Mouse (Mus musculus) liver, embryonic 11.5 days (tissue): ENCODE measurements around the gene Parva. TPM values are rescaled to one million over a fixed set of nuclear protein-coding genes. Genes with fewer than 3 reads are reported as not detected.

ENCODE experiments used
- ATAC-seq: fragments of 200-750 bp; cut with Nextera tagmentation; replicated peaks from 2 replicates; pipeline ENCODE4 v1.8.0; 2017; ENCODE audit warnings: moderate number of reproducible peaks, mild to moderate bottlenecking, moderate TSS enrichment, moderate library complexity; ENCODE audit not compliant: low FRiP score
- DNase-seq: peaks from one replicate; pipeline ENCODE4 v3.0.0-alpha.2; 2017; ENCODE audit warnings: low spot score
- H3K27ac ChIP-seq: fragments of 300-500 bp; sonication (generic); 2 replicates; pipeline ENCODE4 v1.5.1; 2014; ENCODE audit warnings: mild to moderate bottlenecking, low read depth, low read length, control low read depth
- H3K27me3 ChIP-seq: fragments of 300-500 bp; sonication (generic); replicated peaks from 2 replicates; pipeline ENCODE4 v1.6.1; 2014; ENCODE audit warnings: low read length, mixed read lengths; ENCODE audit not compliant: control insufficient read depth, insufficient read depth
- H3K36me3 ChIP-seq: fragments of 300-500 bp; sonication (generic); 2 replicates; pipeline ENCODE4 v1.6.1; 2014; ENCODE audit warnings: mild to moderate bottlenecking, low read length, moderate library complexity, mixed read lengths; ENCODE audit not compliant: control insufficient read depth, insufficient read depth
- H3K4me1 ChIP-seq: fragments of 300-500 bp; sonication (generic); replicated peaks from 2 replicates; pipeline ENCODE4 v1.6.1; 2014; ENCODE audit warnings: low read length, mixed read lengths; ENCODE audit not compliant: control insufficient read depth, insufficient read depth
- H3K4me2 ChIP-seq: fragments of 300-500 bp; sonication (generic); 2 replicates; pipeline ENCODE4 v1.6.1; 2014; ENCODE audit warnings: mild to moderate bottlenecking, control low read depth, moderate library complexity
- H3K4me3 ChIP-seq: fragments of 300-500 bp; sonication (generic); 2 replicates; pipeline ENCODE4 v1.5.1; 2014; ENCODE audit warnings: low read depth, low read length, control low read depth
- H3K9ac ChIP-seq: fragments of 300-500 bp; sonication (generic); 2 replicates; pipeline ENCODE4 v1.6.1; 2014; ENCODE audit warnings: low read depth, low read length, control low read depth
- H3K9me3 ChIP-seq: fragments of 300-500 bp; sonication (generic); 2 replicates; pipeline ENCODE4 v1.6.1; 2016; ENCODE audit warnings: low read length, inconsistent platforms, mixed read lengths; ENCODE audit not compliant: control insufficient read depth
- WGBS: fragments of 180-500 bp; shearing (Covaris S2); extraction: QIAGEN DNeasy Blood & Tissue Kit; methylation state at CpG from one replicate; pipeline ENCODE4 v1.1.7; 2014; 5-methylcytosine and 5-hydroxymethylcytosine counted together
- polyA plus RNA-seq: library from polyadenylated mRNA; unstranded; fragments of >200 nt; fragmentation: Nextera tagmentation; extraction: Ambion mirVana; gene quantifications from 2 replicates; pipeline ENCODE4 v1.2.1, GENCODE M21; 2014

Parva gene
- polyA plus RNA-seq, 1 experiment from 2014 or later: 24.3 TPM

GRCm38 (mm10) chr7:112496921-112497320 lies 69.6 kb downstream of the Parva start:
- Histone ChIP-seq H3K9ac (no peak overlapping the region), H3K4me2 (no peak overlapping the region), H3K27me3 (no peaks in the 10 kb centered on the region), H3K4me1 (peaks cover 11% of the 10 kb centered on the region), H3K27ac (no peak overlapping the region), H3K4me3 (no peak overlapping the region), H3K36me3 (no peaks in the 10 kb centered on the region), H3K9me3 (no peaks in the 10 kb centered on the region)
- DNase-seq (no peak), ATAC-seq (no peak)
- 63% methylated on average over 7 of the region's 7 CpGs for WGBS

- Histone ChIP-seq H3K9ac (no peak overlapping the region), H3K4me2 (no peak overlapping the region), H3K27ac (no peak overlapping the region), H3K4me3 (no peak overlapping the region), H3K36me3 (no peaks in the 10 kb centered on the region), H3K27me3 (no peaks in the 10 kb centered on the region), H3K9me3 (no peaks in the 10 kb centered on the region), H3K4me1 (peaks cover 11% of the 10 kb centered on the region)
- WGBS: 53% methylated on average over 9 of the region's 9 CpGs
- ATAC-seq (no peak), DNase-seq (no peak)
Measured at GRCm38 (mm10) chr7:112498591-112499301, 71.4 kb downstream of the Parva start.

- Histone ChIP-seq H3K9ac (no peak overlapping the region), H3K4me3 (no peak overlapping the region), H3K27ac (no peak overlapping the region), H3K36me3 (no peaks in the 10 kb centered on the region), H3K9me3 (no peaks in the 10 kb centered on the region), H3K4me2 (no peak overlapping the region), H3K4me1 (peaks cover 11% of the 10 kb centered on the region), H3K27me3 (no peaks in the 10 kb centered on the region)
- WGBS: 54% methylated on average over 10 of the region's 10 CpGs
- DNase-seq (no peak), ATAC-seq (no peak)
Measured at GRCm38 (mm10) chr7:112499453-112500133, 72.3 kb downstream of the Parva start.

- no peaks in the 10 kb centered on the region for H3K27me3 ChIP-seq
- no peak for DNase-seq
- WGBS: 20% methylated on average over 7 of the region's 7 CpGs
- H3K9ac ChIP-seq: no peak overlapping the region
- no peaks in the 10 kb centered on the region for H3K36me3 ChIP-seq
- H3K27ac ChIP-seq: no peak overlapping the region
- H3K4me3 ChIP-seq: no peak overlapping the region
- H3K4me2 ChIP-seq: no peak overlapping the region
- peaks cover 11% of the 10 kb centered on the region for H3K4me1 ChIP-seq
- H3K9me3 ChIP-seq: no peaks in the 10 kb centered on the region
- ATAC-seq: no peak
Measured at GRCm38 (mm10) chr7:112500134-112500490, 72.8 kb downstream of the Parva start.

- no peaks in the 10 kb centered on the region for H3K27me3 ChIP-seq
- ATAC-seq (no peak), DNase-seq (no peak)
- H3K9ac ChIP-seq: no peak overlapping the region
- no peak overlapping the region for H3K27ac ChIP-seq
- no peaks in the 10 kb centered on the region for H3K36me3 ChIP-seq
- H3K4me1 ChIP-seq: peaks cover 5% of the 10 kb centered on the region
- WGBS: 38% methylated on average over 17 of the region's 18 CpGs
- no peak overlapping the region for H3K4me3 ChIP-seq
- H3K4me2 ChIP-seq: no peak overlapping the region
- H3K9me3 ChIP-seq: no peaks in the 10 kb centered on the region
Measured at GRCm38 (mm10) chr7:112502050-112502809, 74.9 kb downstream of the Parva start.

DNA sequence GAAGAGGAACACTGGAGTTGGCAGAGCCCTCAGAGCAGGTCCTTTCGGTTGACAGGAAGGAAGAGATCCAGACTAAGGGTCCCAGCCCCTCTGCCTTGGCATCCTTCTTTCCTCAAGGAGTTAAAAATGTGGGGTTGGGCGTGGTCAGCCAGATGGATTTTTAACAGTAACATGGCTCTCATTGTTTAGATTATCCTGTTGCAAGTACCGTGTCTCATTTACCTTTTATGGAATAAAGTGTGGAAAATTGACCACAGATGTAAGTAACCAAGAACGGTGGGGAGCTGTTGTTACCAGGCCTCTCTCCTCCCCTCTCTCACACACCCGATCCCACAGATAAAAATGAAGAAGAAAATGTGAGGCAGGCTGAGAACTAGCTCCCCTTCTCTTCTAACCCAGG lies 75.5 kb downstream of the Parva start:
- DNase-seq (no peak), ATAC-seq (no peak)
- Histone ChIP-seq H3K4me2 (no peak overlapping the region), H3K27me3 (no peaks in the 10 kb centered on the region), H3K9ac (no peak overlapping the region), H3K4me1 (peaks cover 5% of the 10 kb centered on the region), H3K27ac (no peak overlapping the region), H3K4me3 (no peak overlapping the region), H3K9me3 (no peaks in the 10 kb centered on the region), H3K36me3 (no peaks in the 10 kb centered on the region)
- WGBS: 40% methylated on average over 5 of the region's 5 CpGs

GRCm38 (mm10) chr7:112503448-112503847 lies 76.1 kb downstream of the Parva start:
- no peak for ATAC-seq
- WGBS: 68% methylated on average over 6 of the region's 6 CpGs
- no peak overlapping the region for H3K9ac ChIP-seq
- H3K4me3 ChIP-seq: no peak overlapping the region
- H3K27me3 ChIP-seq: no peaks in the 10 kb centered on the region
- H3K4me2 ChIP-seq: no peak overlapping the region
- no peak overlapping the region for H3K27ac ChIP-seq
- H3K9me3 ChIP-seq: no peaks in the 10 kb centered on the region
- H3K4me1 ChIP-seq: peaks cover 5% of the 10 kb centered on the region
- no peak for DNase-seq
- no peaks in the 10 kb centered on the region for H3K36me3 ChIP-seq

- H3K9me3 ChIP-seq: no peaks in the 10 kb centered on the region
- WGBS: 55% methylated on average over 3 of the region's 3 CpGs
- no peaks in the 10 kb centered on the region for H3K27me3 ChIP-seq
- H3K4me2 ChIP-seq: no peak overlapping the region
- H3K27ac ChIP-seq: no peak overlapping the region
- H3K4me3 ChIP-seq: no peak overlapping the region
- DNase-seq: no peak
- H3K36me3 ChIP-seq: no peaks in the 10 kb centered on the region
- no peak overlapping the region for H3K9ac ChIP-seq
- peaks cover 2% of the 10 kb centered on the region for H3K4me1 ChIP-seq
- ATAC-seq: no peak
Measured at GRCm38 (mm10) chr7:112503917-112504316, 76.6 kb downstream of the Parva start.
